Mouse (Mus musculus): ENCODE results near the gene Arfrp1.

The Arfrp1 gene

GRCm38 (mm10) chr2:181364860-181365596 is at the start of gene Arfrp1, which contains the start of gene Zgpat:
Gene Arfrp1, minus strand, starts transcription at chr2:181365404.
Gene Zgpat, plus strand, starts transcription at chr2:181364928.
- peak; percentile 76 to 84 for DNase-seq (ENCODE audit: low spot score in 2 of 2)

GRCm38 (mm10) chr2:181413141-181413540 is 47.9 kb upstream of the Arfrp1 start:
- no peak for DNase-seq (ENCODE audit: low spot score in 2 of 2)

GRCm38 (mm10) chr2:181410760-181411473 is 45.7 kb upstream of the Arfrp1 start:
- DNase-seq (ENCODE audit: low spot score in 2 of 2), result peak in 1 of 2 experiments; percentile 47

DNA sequence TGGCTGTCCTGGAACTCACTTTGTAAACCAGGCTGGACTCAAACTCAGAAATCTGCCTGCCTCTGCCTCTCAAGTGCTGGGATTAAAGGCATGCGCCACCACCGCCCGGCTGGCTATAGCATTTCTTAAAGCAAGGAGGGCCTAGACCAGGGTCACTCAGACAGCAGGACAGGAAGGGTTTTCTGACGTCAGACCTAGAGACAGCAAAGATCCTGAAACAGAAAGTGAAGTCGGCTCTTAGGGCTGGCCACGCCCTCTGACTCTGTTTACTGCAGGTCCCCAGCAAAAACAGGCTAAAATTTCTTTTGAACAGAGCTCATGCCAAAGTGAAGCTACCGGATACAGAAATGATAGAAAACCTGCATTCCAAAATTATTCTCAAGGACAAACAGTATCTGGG is 44.4 kb upstream of the Arfrp1 start:
- DNase-seq (ENCODE audit: low spot score in 2 of 2), result no peak

GRCm38 (mm10) chr2:181403722-181404121 is 38.5 kb upstream of the Arfrp1 start:
- DNase-seq (ENCODE audit: low spot score in 2 of 2), result no peak

GRCm38 (mm10) chr2:181401497-181401896 is 36.3 kb upstream of the Arfrp1 start:
- no peak for DNase-seq (ENCODE audit: low spot score in 2 of 2)

- DNase-seq (ENCODE audit: low spot score in 2 of 2), result no peak
These were observed 32.1 kb upstream of the Arfrp1 start for GRCm38 (mm10) chr2:181397207-181397761.

- DNase-seq (ENCODE audit: low spot score in 2 of 2), result no peak
These were observed 28.9 kb upstream of the Arfrp1 start for GRCm38 (mm10) chr2:181394086-181394485.

DNA sequence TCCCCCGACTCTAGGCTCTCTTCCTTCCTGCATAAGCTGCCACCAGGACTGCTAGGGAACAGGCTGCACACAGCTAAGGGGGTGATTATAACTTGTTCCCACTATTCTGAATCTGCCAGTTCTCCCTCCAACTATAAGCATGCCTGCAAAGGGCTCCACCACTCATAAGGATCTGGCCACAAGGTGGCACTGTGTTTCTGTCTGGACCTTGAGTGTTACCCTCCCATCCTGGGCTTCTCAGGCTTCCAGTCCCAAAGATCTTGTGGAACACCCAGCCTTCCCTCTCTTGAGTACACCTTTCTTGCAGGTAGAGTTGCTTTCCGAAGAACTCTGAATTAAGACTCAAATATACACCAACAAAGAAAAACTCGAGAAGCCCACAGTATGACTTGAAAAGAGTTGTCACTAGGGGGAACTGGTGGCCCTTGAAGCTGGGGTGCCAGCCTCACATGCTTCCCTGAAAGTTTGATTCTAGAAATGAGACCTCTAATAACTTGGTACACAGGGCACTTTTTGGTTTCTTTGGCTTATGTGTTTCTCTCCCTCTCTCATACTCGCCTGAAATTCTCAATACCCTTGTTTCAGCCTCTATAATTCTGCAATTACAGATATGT is 27.5 kb upstream of the Arfrp1 start:
- peak; percentile 79 to 87 for DNase-seq (ENCODE audit: low spot score in 2 of 2)

DNA sequence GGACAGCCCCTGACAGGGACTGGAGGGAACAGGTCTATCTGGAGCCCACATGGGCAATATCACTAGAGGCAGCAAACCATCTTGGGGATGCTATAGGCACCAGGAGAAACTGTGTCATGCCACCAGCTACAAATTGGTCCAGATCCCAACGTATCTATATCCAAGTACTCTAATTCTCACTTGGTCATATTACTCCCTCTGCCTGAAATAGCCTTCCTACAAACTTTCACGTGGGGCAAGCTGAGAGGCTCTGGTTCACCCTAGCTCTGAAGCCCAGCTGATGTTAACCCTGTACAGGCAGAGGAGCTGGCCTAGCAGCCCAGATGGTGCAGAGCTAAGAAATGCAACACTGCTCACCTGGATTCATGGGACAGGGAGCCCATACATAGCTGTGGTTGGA is 26.3 kb upstream of the Arfrp1 start:
- no peak for DNase-seq (ENCODE audit: low spot score in 2 of 2)

GRCm38 (mm10) chr2:181391022-181391421 is 25.8 kb upstream of the Arfrp1 start:
- DNase-seq (ENCODE audit: low spot score in 2 of 2), result no peak

DNA sequence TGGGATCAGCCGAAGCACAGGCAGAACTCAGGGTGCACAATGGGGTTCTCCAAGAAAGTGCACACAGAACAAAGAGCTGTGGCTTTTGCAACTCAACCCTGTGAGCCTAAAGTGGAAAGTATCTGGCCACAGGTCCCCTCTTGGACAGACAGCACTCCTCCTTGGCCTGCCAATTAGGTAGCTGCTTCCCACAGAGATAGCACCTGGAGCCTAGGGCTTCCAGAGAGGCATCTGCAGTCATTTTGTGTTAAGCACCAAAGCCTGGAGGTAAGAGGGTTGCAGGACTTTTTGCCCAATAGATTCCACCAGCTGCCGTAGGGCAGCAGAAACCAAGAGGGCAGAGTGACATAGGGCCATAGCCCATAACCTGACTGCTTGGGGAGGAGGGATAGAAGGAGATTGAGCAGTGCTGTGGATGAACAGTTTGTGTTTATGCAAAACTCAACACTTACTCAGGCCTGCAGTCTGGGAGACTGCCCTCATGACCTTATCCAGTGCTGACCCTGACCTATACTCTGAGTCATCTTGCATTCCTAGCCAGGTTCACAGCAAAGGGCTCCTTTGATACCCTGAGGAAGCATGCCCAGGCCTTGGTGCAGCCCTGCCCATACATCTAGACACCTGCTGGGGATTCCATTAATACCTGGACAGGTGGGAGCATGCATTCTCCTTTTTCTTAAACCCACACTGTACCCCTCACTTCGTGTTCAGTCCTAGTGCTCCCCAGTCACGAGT is 25.1 kb upstream of the Arfrp1 start:
- no peak for DNase-seq (ENCODE audit: low spot score in 2 of 2)

DNA sequence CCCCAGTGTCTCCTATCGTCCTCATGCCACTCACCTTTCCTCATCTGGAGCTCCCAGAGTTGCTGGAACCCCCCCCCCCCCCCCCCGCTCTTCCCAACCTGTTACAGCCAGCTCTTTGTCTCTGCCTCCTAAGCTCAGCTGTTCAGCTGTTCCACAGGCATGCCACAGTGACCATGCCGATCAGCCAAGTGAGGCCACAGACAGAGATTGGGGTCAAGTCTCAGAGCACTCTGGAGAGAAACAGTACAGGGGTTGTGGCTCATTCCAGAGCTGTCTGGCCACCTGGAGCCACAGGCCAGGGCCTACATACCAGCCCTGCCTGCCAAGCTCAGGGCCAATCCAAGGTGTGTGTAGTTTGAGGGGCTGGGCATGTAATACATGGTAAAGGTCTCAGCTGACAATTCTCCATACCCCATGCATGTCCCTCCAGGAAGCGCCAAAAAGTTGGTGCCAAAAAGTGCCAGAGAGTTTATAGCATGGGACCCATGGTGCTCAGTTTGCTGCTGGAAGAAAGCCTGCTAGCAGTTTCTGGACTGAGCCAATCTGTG is 21.5 kb upstream of the Arfrp1 start:
- DNase-seq (ENCODE audit: low spot score in 2 of 2), result no peak

DNA sequence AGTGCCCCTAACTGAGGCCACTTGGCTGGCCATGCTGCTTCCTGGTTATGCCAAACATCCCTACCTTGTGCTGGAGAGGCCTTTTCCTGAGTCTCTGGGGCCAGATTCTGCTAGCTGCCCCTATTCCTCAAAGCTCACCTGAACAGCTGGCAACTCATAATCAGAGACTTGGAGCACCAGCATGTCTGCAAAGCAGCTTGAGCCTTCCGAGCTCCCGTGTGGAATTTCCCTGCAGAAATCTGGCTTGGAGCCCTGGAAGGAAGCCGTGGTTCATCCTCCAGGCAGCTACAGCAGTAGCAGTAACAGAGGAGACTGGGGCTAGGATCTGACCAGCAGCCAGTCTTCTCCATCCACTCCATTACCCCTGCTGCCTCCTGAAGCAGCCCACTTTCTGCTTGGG is 20.7 kb upstream of the Arfrp1 start:
- DNase-seq (ENCODE audit: low spot score in 2 of 2), result peak in 1 of 2 experiments; percentile 30

- DNase-seq (ENCODE audit: low spot score in 2 of 2), result peak in 1 of 2 experiments; percentile 37
These were observed 19.8 kb upstream of the Arfrp1 start for GRCm38 (mm10) chr2:181384919-181385391.

- DNase-seq (ENCODE audit: low spot score in 2 of 2), result no peak
These were observed 19.3 kb upstream of the Arfrp1 start for GRCm38 (mm10) chr2:181384463-181384862.

DNA sequence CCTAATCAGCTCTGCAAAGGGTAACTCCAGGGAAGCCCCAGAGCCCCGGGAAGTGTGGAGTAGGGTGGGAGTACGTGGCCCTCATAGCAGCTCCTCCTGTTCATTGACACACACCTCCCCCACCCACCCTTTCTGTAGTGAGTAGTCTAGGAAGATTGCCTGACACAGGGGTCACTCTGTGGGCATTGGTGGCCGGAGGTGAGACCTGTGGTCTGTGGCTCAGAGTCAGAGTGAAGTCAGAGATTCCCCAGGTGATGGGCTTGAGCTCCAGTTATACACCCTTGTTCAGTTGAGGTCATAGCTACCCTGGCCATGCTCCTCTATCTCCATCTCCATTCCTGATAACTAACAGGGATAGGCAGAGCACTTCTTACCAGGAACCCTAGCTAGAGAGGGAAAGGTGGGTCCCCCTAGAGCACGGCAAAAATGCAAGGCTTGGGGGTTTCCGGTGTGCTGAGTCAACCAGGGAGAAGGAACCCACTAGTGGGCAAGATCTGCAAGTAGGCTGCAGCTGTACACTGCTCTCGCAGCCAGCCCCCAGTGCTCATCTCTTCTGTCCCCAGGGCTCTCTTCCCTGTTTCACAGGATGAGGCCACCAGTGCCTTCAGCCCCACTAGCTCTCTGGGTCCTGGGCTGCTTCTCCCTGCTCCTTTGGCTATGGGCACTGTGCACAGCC is 16.6 kb upstream of the Arfrp1 start:
- DNase-seq (ENCODE audit: low spot score in 2 of 2), result no peak

DNA sequence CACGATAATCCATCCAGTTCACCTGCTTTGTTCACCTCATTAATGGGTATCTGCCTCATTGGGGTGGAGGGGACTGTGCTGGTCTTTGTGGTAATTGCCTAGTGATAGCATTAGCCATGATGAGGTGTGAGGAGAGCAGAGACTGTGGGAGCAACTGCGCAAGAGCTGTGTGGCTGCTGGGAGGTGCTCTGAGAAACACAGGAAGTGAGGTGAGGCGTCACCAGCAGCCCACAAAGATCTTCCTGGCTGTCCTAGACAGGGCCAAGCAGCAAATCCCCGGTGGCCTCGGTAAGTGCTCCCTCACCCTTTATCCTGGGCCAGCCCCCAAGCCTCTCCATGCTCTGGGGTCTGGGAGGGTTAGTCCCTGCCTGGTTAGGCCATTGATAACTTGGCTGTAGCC is 15.9 kb upstream of the Arfrp1 start:
- DNase-seq (ENCODE audit: low spot score in 2 of 2), result no peak

DNA sequence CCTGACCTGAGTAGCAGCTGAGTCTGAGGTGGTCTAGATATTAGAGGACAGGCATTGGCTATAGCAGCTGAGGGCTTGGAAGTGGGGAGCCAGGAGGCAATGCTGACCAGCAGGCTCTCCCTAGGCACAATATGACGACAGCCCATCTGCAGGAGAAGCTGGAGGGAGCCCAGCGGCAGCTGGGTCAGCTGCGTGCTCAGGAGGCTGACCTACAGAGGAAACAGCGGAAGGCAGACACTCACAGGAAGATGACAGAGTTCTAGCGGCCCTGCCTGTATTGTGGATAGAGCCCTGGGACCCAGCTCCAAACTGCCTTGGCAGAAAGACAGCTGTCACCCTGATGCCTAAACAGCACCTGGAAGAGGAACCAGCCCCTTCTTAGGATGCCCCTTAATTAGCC is 15.0 kb upstream of the Arfrp1 start:
- DNase-seq (ENCODE audit: low spot score in 2 of 2), result no peak

- DNase-seq (ENCODE audit: low spot score in 2 of 2), result no peak
These were observed 14.6 kb upstream of the Arfrp1 start, which contains the start of gene Lime1 for GRCm38 (mm10) chr2:181379778-181380177. Gene Lime1, plus strand, starts transcription at chr2:181380078.

GRCm38 (mm10) chr2:181378701-181379100 is 13.5 kb upstream of the Arfrp1 start:
- no peak for DNase-seq (ENCODE audit: low spot score in 2 of 2)
